Mouse (Mus musculus) spleen, adult 2 months (tissue): Measurements from ENCODE around the gene Cep135.

ENCODE experiments used
- CTCF ChIP-seq: fragments of 200-500 bp; IDR thresholded peaks from 2 replicates; pipeline ENCODE4 v1.5.1; 2011; ENCODE audit warnings: mild to moderate bottlenecking, inconsistent platforms; ENCODE audit not compliant: insufficient read depth, insufficient read length, insufficient replicate concordance; ENCODE audit errors: extremely low read depth
- POLR2A ChIP-seq: fragments of 200-500 bp; IDR thresholded peaks from 2 replicates; pipeline ENCODE4 v1.6.1; 2011; ENCODE audit warnings: low read depth, low read length, inconsistent platforms

GRCm38 (mm10) chr5:76635592-76635991, 47.1 kb downstream of the Cep135 start:
- TF ChIP-seq POLR2A (no peak), CTCF (no peak)
